Comparison of ENCODE assay signal across 22 mouse cellular contexts in the genomic region with DNA sequence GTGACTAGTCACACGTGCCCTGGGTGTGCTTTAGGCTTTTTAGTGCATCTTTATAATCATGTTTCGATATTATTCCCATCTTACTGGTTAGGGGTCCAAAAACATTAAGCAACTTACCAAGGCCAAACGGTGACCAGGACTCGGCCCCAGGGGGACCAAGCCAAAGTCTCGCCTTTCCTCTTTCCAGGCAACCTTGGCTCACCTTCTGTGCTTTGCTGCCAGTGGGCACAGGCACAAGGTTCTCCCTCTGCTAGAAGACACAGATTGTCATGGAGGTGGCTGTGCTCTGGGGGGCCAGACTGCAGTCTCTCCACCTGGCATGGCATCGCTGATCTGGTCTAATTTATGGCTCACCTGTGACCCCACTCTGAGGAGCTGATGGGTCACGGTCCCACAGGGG. TPM values are rescaled to one million over a fixed set of nuclear protein-coding genes. Genes with fewer than 3 reads are reported as not detected.
DNase-seq lines count a peak whose midpoint lies in the region.
"Had no signal": no experiment of that assay in that cellular context is flagged by ENCODE, and none has a peak within 500 bp of the region (broad histone marks: within the 10 kb centered on the region; RNA-seq: fewer than 3 reads in every experiment).

No protein-coding gene starts in this region.

- DNase-seq in adrenal gland, postnatal 10 days: peak; percentile 67
- DNase-seq in adrenal gland, adult 2 months: no peak
- peak; percentile 76 to 82 for DNase-seq in cerebellum, postnatal 10 days
- no peak for DNase-seq in cerebellum, postnatal 4 days (ENCODE audit: low spot score in 2 of 2)
- DNase-seq in cerebellum, postnatal 36 days: peak; percentile 31 to 46
- DNase-seq in cerebellum, adult 9-11 months: no peak
- DNase-seq: forebrain, postnatal 0 days; heart, adult 18-20 months; heart, postnatal 10 days; heart, postnatal 36 days; kidney, adult 11 months; kidney, adult 8-10 months had no signal

RNA-seq across cellular contexts. Expression of a gene that starts 12.1 kb away (rescaled TPM):
- total RNA-seq in adrenal gland, postnatal 10 days (2021): not detected
- not detected for total RNA-seq in adrenal gland, adult 2 months (2021)
- polyA plus RNA-seq in adrenal gland, adult 2 months (2012; rRNA removed): 0.24 and 0.36 TPM in 2 replicates
- total RNA-seq: adrenal gland, postnatal 36 days; common myeloid progenitor, adult 5-6 weeks; ES-E14; forebrain, postnatal 0 days; heart, adult 18-20 months; heart, postnatal 10 days; heart, postnatal 36 days had no signal
- polyA plus RNA-seq: embryonic facial prominence, embryonic 12.5 days; forebrain, embryonic 11.5 days; forebrain, embryonic 14.5 days; frontal cortex, adult 2 months; heart, embryonic 12.5 days; heart, embryonic 15.5 days had no signal

RNA-seq across cellular contexts. Expression of a gene that starts 27.8 kb away (rescaled TPM):
- total RNA-seq in adrenal gland, postnatal 10 days (2021): 10 to 100 TPM in 1 of 2 experiments, 1 to 10 TPM in 1; 7.4 to 11.6 TPM
- 10 to 100 TPM; 12.3 to 12.4 TPM for total RNA-seq in adrenal gland, adult 2 months (2021)
- 4.1 and 6.4 TPM in 2 replicates for polyA plus RNA-seq in adrenal gland, adult 2 months (2012; rRNA removed)
- total RNA-seq: common myeloid progenitor, adult 5-6 weeks had no signal
- polyA plus RNA-seq: activated CD4-positive, CD25-positive, alpha-beta regulatory T cell, adult 4 months had no signal

Comparison
In these comparisons a context has a peak if more than half of its experiments do, and no peak if none do; other contexts are left out.
1. DNase-seq: peak in adrenal gland, postnatal 10 days (single experiment), cerebellum, postnatal 10 days (2 of 2) and cerebellum, postnatal 36 days (2 of 2); none in adrenal gland, adult 2 months (single experiment), cerebellum, postnatal 4 days (0 of 2) and cerebellum, adult 9-11 months (single experiment).